9 mouse cellular contexts compared by ENCODE assay signal in genomic region chr6:40235793-40236470, GRCm38 (mm10).
DNase-seq lines count a peak whose midpoint lies in the region; ATAC-seq lines count a peak whose summit lies in the region.
"Had no signal": no experiment of that assay in that cellular context is flagged by ENCODE, and none has a peak within 500 bp of the region (broad histone marks: within the 10 kb centered on the region; RNA-seq: fewer than 3 reads in every experiment).

No protein-coding gene starts in this region.

- H3K36me3 ChIP-seq in heart, embryonic 11.5 days (ENCODE audit: control insufficient read depth, insufficient read depth, low read length) = no peaks in the 10 kb centered on the region
- H3K36me3 ChIP-seq: neural tube, embryonic 12.5 days had no signal

- no peak overlapping the region for H3K4me3 ChIP-seq in heart, embryonic 11.5 days (ENCODE audit: low read depth, low read length)
- H3K4me3 ChIP-seq: neural tube, embryonic 12.5 days had no signal

- no peaks in the 10 kb centered on the region for H3K27me3 ChIP-seq in heart, embryonic 11.5 days (ENCODE audit: control insufficient read depth, insufficient read depth, low read length)
- H3K27me3 ChIP-seq: neural tube, embryonic 12.5 days had no signal

- intact Hi-C loops in heart, postnatal 10 days (cut with DNase I) = loop anchor here (1.0 kb wide), 2 partner anchors 68 to 157 kb away; no protein-coding TSS in a partner anchor

- H3K9me3 ChIP-seq in heart, embryonic 11.5 days (replicated peaks; ENCODE audit: control insufficient read depth, low read length) = no peaks in the 10 kb centered on the region
- H3K9me3 ChIP-seq: neural tube, embryonic 12.5 days had no signal

- H3K4me2 ChIP-seq in heart, embryonic 11.5 days = no peak overlapping the region
- H3K4me2 ChIP-seq: neural tube, embryonic 12.5 days had no signal

- no peak for ATAC-seq in heart, embryonic 11.5 days (replicated peaks; ENCODE audit: insufficient number of reproducible peaks, low FRiP score, low TSS enrichment)

- peak; percentile 46 to 90 for DNase-seq in heart, adult 18-20 months
- peak; percentile 87 for DNase-seq in adrenal gland, postnatal 10 days
- peak; percentile 68 for DNase-seq in embryo, embryonic 9.5 days (ENCODE audit: extremely low spot score)
- DNase-seq in heart, postnatal 10 days = peak; percentile 72 to 86
- DNase-seq in layer of hippocampus, postnatal 36 days = peak; percentile 51 to 61
- peak; percentile 72 for DNase-seq in mesoderm, embryonic 11.5 days (ENCODE audit: low read depth, low spot score)
- peak; percentile 55 to 87 for DNase-seq in spleen, postnatal 4 days (ENCODE audit: low spot score in 2 of 2)

- H3K4me1 ChIP-seq in heart, embryonic 11.5 days (ENCODE audit: control insufficient read depth, insufficient read depth, low read length) = no peaks in the 10 kb centered on the region

- H3K27ac ChIP-seq in heart, embryonic 11.5 days (ENCODE audit: low read depth, low read length) = no peak overlapping the region
- H3K27ac ChIP-seq: neural tube, embryonic 12.5 days had no signal

- WGBS in heart, embryonic 11.5 days (ENCODE audit: insufficient replicate concordance) = 33% methylated on average over 10 of the region's 10 CpGs

- H3K9ac ChIP-seq in heart, embryonic 11.5 days (ENCODE audit: low read depth, low read length) = no peak overlapping the region
- H3K9ac ChIP-seq: neural tube, embryonic 12.5 days had no signal
